Mouse (Mus musculus) testis, adult 10 weeks (tissue): ENCODE data around the gene Nos2. TPM values are rescaled to one million over a fixed set of nuclear protein-coding genes. Genes with fewer than 3 reads are reported as not detected.

Source experiments
- polyA plus RNA-seq: library from polyadenylated mRNA; stranded (reverse); fragments of 350-450 nt; fragmentation: Illumina TruSeq; extraction: RNeasy Lipid Tissue Mini Kit (QIAGEN cat#74804); gene quantifications from one replicate; pipeline ENCODE4 v1.2.3, GENCODE M21; 2014; ENCODE audit warnings: low read depth, low replicate concordance

Gene Nos2
- polyA plus RNA-seq: not detected

GRCm38 (mm10) chr11:78920411-78920939 lies at the start of gene Nos2:
Gene Nos2 (plus strand): TSS chr11:78920787.

GRCm38 (mm10) chr11:78984483-78985177 lies 64.0 kb downstream of the Nos2 start, which contains the start of gene Lgals9:
Gene Lgals9 (minus strand): TSS chr11:78984946.

Other genes with a start within 250 kb of the Nos2 start
- 25.2 TPM for gene Nlk, start 223.4 kb upstream of the Nos2 start, polyA plus RNA-seq
- 2.8 TPM for gene Ccnq, start 169.1 kb upstream of the Nos2 start, polyA plus RNA-seq
- gene Lyrm9, start 94.2 kb upstream of the Nos2 start, polyA plus RNA-seq: 26.6 TPM
- 1.6 TPM for gene Lgals9, start 64.2 kb downstream of the Nos2 start, polyA plus RNA-seq
- 0.29 TPM for gene Ksr1, start 225.6 kb downstream of the Nos2 start, polyA plus RNA-seq